Mouse (Mus musculus) gastrocnemius, postnatal 25 days (tissue): ENCODE data around the gene Nudt17. TPM values are rescaled to one million over a fixed set of nuclear protein-coding genes. Genes with fewer than 3 reads are reported as not detected.
"Not testable (repeated sequence)": the region's sequence is repeated elsewhere in the genome, so short reads cannot be mapped to it uniquely, and the experiment has no call there.

ENCODE experiments used
- DNase-seq: peaks from one replicate; pipeline ENCODE4 v3.0.0; 2022
- total RNA-seq, 2 experiments: library from RNA; stranded (reverse); gene quantifications; 1 replicate in 1 of 2; 2 replicates in 1 of 2; pipeline ENCODE4 v1.2.3; 2021

The Nudt17 gene
- total RNA-seq, 2 experiments from 2014 or later = 0.56 to 0.67 TPM

DNA sequence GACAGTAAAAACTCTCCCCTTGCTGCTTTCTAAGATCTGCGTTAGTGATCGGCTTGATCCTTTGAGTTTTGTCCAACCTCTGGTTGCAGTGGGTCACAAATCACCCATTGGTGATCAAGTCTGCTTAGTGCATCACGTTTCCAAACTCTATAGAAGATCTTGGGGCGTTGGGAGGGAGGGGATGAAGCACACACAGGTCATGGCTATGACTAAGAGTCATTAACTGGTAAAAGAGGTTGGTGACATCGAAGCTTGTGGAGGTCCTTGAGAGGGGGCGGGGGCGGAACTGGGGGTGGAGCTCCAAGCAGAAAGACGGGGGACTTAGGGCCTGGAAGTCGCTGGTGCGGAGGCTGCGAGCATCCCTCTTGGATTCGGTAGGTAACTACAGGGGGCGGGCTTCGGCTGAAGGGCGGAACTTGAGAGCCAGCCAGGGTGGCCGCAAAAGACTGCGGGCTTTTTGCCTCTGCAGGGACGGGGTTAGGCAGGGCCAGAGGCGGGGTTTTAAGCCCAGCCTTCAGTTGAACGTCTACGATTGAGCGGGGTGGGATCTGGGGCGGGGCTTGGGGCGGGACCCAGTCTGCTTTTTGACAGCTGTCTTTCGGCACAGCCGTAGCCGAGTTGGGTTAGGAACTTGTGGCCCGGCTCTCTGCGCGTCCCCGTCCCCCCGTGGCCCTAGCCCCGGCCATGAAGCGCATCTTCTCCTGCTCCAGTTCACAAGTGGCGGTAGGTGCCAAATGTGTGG is 38.5 kb downstream of the Nudt17 start, which contains the start of gene Ankrd35:
Gene Ankrd35, plus strand, starts transcription at position 405 of the 742 bp plus-strand sequence.
- peak; percentile 83 for DNase-seq

DNA sequence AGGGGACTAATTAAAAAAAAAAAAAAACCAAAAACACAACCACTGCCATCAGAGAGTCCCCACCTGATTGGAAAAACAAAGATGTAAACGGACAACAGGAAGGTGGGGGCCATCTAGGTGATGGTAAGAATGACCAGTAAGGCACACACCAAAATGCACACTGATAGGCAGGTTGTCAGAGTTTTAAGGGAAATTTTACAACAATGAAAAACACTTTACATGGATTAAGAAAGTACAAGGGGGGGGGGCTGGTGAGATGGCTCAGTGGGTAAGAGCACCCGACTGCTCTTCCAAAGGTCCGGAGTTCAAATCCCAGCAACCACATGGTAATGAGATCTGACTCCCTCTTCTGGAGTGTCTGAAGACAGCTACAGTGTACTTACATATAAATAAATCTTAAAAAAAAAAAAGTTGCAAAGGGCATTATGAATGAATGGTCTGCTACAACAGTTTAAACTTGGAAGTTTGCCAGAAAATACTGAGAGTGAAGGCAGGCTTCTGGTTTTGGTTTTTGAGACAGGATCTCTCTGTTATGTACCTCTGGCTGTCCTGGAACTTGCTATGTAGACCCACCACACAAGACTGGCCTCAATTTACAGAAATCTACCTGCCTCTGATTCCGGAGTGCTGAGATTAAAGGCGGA is 39.8 kb downstream of the Nudt17 start:
- no peak for DNase-seq

GRCm38 (mm10) chr3:96667316-96667715 is 41.0 kb downstream of the Nudt17 start:
- no peak for DNase-seq

DNA sequence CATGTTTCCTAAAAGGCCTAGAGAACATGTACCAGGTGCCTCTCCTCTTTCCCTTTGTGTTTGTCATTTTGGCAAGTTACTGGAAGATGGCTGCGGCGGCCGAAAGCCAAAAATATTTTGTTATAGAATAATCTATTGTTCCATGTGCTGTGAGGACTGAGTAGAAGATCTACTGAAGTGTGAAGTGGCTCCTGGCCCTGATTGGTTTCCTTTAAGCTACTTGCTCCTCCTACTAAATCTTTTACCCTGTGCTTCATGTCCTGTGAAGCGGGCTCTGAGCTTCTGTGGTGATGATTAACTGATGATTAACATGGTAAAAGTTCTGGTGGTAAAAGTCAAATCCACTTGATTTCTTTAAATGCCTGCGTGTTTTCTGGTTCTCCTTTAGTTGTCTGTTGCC is 41.4 kb downstream of the Nudt17 start:
- DNase-seq = no peak

- not testable (repeated sequence) for DNase-seq
These were observed 42.5 kb downstream of the Nudt17 start for GRCm38 (mm10) chr3:96665732-96666363.

DNA sequence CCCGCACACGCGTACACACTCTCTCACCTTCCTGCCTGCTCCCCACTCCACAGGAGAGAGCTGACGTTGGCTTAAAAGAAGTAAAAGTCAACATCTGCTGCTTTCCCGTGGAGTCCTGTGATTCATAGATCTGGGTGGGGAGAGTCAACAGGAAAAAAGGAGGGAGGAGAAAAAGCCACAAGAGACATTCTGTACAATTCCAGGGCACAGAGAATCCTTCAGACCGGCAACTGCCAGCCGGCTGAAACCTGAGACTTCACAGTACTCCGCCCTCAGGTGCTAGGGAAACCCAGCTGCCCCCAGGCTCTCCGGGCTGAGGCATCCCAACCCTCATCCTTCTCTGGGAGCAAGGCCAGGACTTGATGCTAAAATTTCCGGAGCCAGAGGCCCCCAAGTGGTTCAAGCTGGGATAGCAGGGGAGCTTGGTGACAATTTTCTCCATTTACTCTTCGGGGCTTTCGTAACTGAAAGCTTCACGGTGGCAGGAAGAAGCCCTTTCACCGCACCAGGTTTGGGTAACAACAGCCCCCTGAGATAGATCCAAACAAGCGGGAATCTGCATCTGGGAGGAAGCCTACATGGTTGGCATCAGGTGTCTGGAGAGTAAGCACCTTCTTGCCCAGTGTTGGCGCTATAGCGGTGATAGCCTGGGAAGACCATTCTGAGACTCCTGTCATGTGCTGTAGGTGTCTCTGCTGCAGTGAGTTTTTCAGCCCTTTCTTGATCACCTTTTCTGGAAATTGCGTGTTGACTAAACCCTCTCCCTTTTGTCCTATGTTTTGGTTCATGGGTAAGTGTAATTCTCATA is 44.7 kb downstream of the Nudt17 start:
- DNase-seq = peak; percentile 75

DNA sequence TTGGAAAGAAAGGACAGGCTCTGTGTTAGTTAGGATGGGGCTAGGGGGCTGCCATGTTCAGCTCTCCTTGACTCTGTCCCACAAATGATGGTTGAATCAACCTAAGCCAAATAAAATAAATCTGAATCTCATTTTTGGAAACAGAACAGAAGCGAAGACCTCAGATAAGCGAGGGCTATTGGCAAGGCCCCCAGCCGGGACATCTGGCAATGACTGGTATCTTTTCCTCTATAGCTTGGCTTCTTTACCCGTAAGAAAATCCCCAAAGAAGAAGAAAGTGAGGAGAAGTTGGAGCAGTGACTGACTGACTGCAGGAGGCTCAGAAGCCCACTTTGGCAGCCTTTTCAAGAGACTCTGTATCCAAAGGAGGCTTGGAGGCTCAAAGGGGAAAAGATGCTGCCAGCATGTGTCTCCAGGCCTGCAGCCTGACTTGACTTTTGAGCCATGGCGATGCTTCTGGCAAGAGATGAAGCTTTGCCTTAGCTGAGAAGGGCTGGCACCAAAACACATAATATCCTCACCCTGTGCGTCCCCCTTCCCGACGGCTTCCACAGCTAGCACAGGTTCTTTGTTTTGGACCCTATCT is 45.5 kb downstream of the Nudt17 start:
- no peak for DNase-seq

DNA sequence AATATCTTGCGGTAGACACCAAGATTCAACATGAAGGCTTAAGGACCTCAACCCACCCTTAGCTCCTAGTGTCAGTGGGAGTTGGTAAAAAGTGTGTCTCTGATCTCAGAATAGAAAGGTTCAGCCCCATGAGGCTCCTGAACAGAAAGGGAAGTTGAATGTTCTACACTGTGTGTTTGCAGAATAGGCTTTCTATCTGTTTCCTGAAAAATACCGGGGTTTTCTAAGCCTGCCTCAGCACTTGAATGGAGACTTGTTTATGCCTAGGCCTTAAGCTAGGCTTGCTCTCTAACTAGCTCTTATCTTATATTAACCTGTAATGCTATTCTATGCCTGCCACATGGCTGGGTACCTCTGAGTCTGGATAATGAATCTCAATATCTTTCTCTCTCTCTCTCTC is 47.5 kb downstream of the Nudt17 start:
- DNase-seq = no peak

Other genes starting within 250 kb of the Nudt17 start
- gene Hfe2, start 183.4 kb downstream of the Nudt17 start, total RNA-seq = 100 to 1,000 TPM; 474 to 621 TPM
- gene Txnip, start 150.6 kb downstream of the Nudt17 start, total RNA-seq = 100 to 1,000 TPM; 343 to 504 TPM
- gene Gm16253, start 131.6 kb downstream of the Nudt17 start, total RNA-seq = 1 to 10 TPM; 1.1 TPM
- 10 to 100 TPM; 34.0 to 38.1 TPM for gene Polr3gl, start 114.4 kb downstream of the Nudt17 start, total RNA-seq
- gene Ankrd34a, start 111.9 kb downstream of the Nudt17 start, total RNA-seq = 1 to 10 TPM in 1 of 2 experiments, under 1 TPM in 1; 0.95 to 1.1 TPM
- 1 to 10 TPM; 6.7 to 7.0 TPM for gene Lix1l, start 107.4 kb downstream of the Nudt17 start, total RNA-seq
- gene Rbm8a, start 78.6 kb downstream of the Nudt17 start, total RNA-seq = 10 to 100 TPM; 22.9 to 24.1 TPM
- gene Pex11b, start 73.2 kb downstream of the Nudt17 start, total RNA-seq = 10 to 100 TPM; 20.4 to 22.1 TPM
- gene Gm42957, start 73.1 kb downstream of the Nudt17 start, total RNA-seq = under 1 TPM; 0.10 to 0.13 TPM
- gene Itga10, start 63.0 kb downstream of the Nudt17 start, total RNA-seq = 1 to 10 TPM in 1 of 2 experiments, under 1 TPM in 1; 0.70 to 1.2 TPM
- gene Ankrd35, start 38.4 kb downstream of the Nudt17 start, total RNA-seq = under 1 TPM; 0.51 to 0.67 TPM
- 1 to 10 TPM; 6.5 to 6.9 TPM for gene Pias3, start 12.2 kb downstream of the Nudt17 start, total RNA-seq
- gene Polr3c, start 19.1 kb upstream of the Nudt17 start, total RNA-seq = 10 to 100 TPM; 18.0 to 20.6 TPM
- gene Rnf115, start 19.1 kb upstream of the Nudt17 start, total RNA-seq = 100 to 1,000 TPM in 1 of 2 experiments, 10 to 100 TPM in 1; 87.8 to 109 TPM
- gene Pdzk1, start 120.7 kb upstream of the Nudt17 start, total RNA-seq = not detected
- gene Cd160, start 120.8 kb upstream of the Nudt17 start, total RNA-seq = not detected
- gene Gja5, start 196.1 kb upstream of the Nudt17 start, total RNA-seq = 1 to 10 TPM; 2.8 to 6.2 TPM
- 10 to 100 TPM; 13.8 to 20.6 TPM for gene Gpr89, start 196.8 kb upstream of the Nudt17 start, total RNA-seq
- not detected for gene Gja8, start 217.5 kb upstream of the Nudt17 start, total RNA-seq